Mouse (Mus musculus) CH12F3 (cell line): ENCODE results near the gene Sbds.

Experiments used
- in situ Hi-C: fragments of 300-500 bp; cut with MboI; formaldehyde crosslinking; loops from 2 replicates; pipeline ENCODE4 v1.14.3; 2020; ENCODE audit warnings: low sequenced_read_pairs

Sbds gene

DNA sequence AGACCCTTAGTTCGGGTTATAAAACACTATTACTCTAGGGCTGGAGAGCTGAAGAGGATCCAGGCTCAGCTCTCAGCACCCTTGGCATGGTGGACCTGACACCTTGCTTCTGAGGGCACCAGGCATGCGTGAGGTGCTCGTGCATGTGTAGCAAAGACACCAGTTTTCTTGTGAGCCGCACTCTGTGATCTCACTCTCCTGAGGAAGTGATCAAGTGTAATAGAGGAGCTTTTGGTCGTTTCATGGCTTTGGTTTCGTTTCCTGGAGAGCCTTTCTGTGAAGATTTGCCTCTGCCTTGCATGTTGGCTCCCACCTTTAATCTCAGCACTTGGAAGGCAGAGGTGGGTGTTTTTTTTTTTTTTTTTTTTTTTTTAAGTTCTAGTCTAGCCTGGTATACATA, 50.8 kb downstream of the Sbds start:
- in situ Hi-C loops = no loop called here

DNA sequence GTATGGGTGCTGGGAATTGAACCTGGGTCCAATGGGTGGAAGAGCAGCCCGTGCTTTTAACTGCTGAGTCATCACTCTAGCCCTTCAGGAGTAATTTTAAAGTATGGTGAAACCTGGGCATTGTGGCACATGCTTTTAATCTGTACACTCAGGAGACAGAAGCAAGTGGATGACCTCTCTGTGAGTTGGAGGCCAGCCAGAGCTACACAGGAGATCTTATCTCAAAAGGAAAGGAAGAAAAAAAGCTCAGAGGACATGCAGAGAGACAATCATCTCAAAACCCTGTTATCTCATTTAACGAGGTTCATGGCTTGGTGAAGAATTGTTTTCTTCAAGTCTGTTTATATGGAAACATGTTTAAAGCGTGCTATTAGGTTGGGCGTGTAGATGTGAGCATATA, 51.4 kb downstream of the Sbds start:
- in situ Hi-C loops = no loop called here

DNA sequence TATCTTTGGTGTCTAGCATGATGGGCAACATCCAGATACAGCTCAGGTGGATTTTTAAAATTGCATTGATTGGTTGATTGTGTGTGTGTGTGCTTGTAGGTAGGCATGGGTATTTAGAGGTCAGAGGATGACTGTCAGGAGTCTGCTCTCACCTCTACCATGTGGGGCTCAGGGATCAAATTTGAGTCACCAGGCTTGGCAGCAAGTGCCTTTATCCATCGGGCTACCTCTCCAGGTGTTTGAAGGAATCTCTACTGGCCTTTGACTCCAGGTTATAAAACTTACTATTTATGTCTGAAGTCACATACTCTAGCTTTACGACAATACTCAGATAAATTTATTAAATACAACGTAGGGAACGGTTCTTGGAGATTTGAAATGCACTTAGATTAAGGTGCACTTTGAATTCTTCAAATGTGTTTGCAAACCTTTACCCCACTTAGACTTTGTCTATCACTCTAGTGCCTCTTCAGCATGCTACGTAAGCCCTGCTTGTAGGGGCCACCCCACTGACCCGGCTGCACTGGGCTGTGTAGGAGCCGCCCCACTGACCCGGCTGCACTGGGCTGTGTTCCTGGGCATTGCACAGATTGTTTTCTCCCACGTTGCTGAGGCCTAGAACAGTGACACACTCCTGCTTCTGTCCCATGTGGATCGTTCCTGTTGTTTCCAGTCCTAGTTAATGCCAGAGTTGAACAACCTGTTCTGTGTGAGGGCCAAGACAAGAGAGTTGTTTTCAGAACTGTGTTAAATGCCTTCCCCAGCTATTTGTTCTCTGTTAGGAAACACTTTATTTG, 54.9 kb downstream of the Sbds start:
- in situ Hi-C loops = no loop called here

- in situ Hi-C loops = no loop called here
Observed at GRCm38 (mm10) chr5:130197981-130198380, 57.3 kb downstream of the Sbds start.

- in situ Hi-C loops = no loop called here
Observed at GRCm38 (mm10) chr5:130197454-130197853, 57.9 kb downstream of the Sbds start.

- in situ Hi-C loops = no loop called here
Observed at GRCm38 (mm10) chr5:130196307-130196706, 59.0 kb downstream of the Sbds start.
